Mouse (Mus musculus) spleen, adult 2 months (tissue): ENCODE data around the gene Wdfy3.

Experiments used
- CTCF ChIP-seq: fragments of 200-500 bp; IDR thresholded peaks from 2 replicates; pipeline ENCODE4 v1.5.1; 2011; ENCODE audit warnings: mild to moderate bottlenecking, inconsistent platforms; ENCODE audit not compliant: insufficient read depth, insufficient read length, insufficient replicate concordance; ENCODE audit errors: extremely low read depth
- POLR2A ChIP-seq: fragments of 200-500 bp; IDR thresholded peaks from 2 replicates; pipeline ENCODE4 v1.6.1; 2011; ENCODE audit warnings: low read depth, low read length, inconsistent platforms

DNA sequence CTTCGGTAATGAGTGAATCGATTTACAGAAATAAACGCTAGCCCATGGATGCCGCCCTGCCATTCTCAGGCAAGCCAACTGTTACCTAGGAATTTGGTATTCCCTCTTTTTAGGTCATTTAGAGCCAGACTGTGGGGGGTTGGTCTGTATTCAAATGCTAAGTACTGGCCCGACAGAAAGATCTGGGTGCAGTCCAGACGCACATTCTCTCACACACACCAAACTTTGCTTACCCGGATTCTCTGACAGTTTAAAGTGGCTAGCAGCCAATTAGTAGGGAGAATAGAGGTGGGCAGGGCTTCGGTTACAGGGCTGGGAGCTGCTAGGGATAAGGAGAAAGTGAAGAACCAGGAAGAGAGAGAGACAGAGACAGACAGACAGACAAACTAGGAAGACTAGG lies 55.5 kb downstream of the Wdfy3 start:
- no peak for TF ChIP-seq POLR2A
- TF ChIP-seq CTCF: no peak
